Mouse (Mus musculus): ENCODE data around the gene Map4.
A peak's percentile ranks its signal among the peaks of the same experiment; 100 is the strongest.

The Map4 gene

GRCm38 (mm10) chr9:109931257-109932171 is at the start of gene Map4:
Map4 (plus strand) TSS chr9:109931460.
- DNase-seq, result peak; percentile 97 to 99

GRCm38 (mm10) chr9:109886259-109886658 is 45.0 kb upstream of the Map4 start:
- no peak for DNase-seq

- no peak for DNase-seq
Observed at GRCm38 (mm10) chr9:109887321-109887720, 43.9 kb upstream of the Map4 start.

GRCm38 (mm10) chr9:109891501-109891900 is 39.8 kb upstream of the Map4 start:
- peak; percentile 37 to 51 for DNase-seq

GRCm38 (mm10) chr9:109892651-109893250 is 38.5 kb upstream of the Map4 start:
- peak; percentile 85 to 94 for DNase-seq

- DNase-seq, result peak; percentile 74 to 78
Observed at GRCm38 (mm10) chr9:109894413-109895090, 36.7 kb upstream of the Map4 start.

- no peak for DNase-seq
Observed at GRCm38 (mm10) chr9:109895593-109895992, 35.7 kb upstream of the Map4 start.

GRCm38 (mm10) chr9:109896253-109897150 is 34.8 kb upstream of the Map4 start:
- no peak for DNase-seq

GRCm38 (mm10) chr9:109898027-109898426 is 33.2 kb upstream of the Map4 start:
- DNase-seq, result no peak

- no peak for DNase-seq
Observed at GRCm38 (mm10) chr9:109899361-109899760, 31.9 kb upstream of the Map4 start.

GRCm38 (mm10) chr9:109899774-109900173 is 31.5 kb upstream of the Map4 start:
- DNase-seq, result no peak

- DNase-seq, result no peak
Observed at GRCm38 (mm10) chr9:109900604-109901003, 30.7 kb upstream of the Map4 start.

GRCm38 (mm10) chr9:109902246-109902645 is 29.0 kb upstream of the Map4 start:
- no peak for DNase-seq

GRCm38 (mm10) chr9:109902740-109903139 is 28.5 kb upstream of the Map4 start:
- no peak for DNase-seq

GRCm38 (mm10) chr9:109907300-109907699 is 24.0 kb upstream of the Map4 start:
- DNase-seq, result no peak

- DNase-seq, result no peak
Observed at GRCm38 (mm10) chr9:109907774-109908465, 23.3 kb upstream of the Map4 start.

- no peak for DNase-seq
Observed at GRCm38 (mm10) chr9:109909102-109909501, 22.2 kb upstream of the Map4 start.

- no peak for DNase-seq
Observed at GRCm38 (mm10) chr9:109909926-109910325, 21.3 kb upstream of the Map4 start.

- peak; percentile 69 to 70 for DNase-seq
Observed at GRCm38 (mm10) chr9:109911779-109912178, 19.5 kb upstream of the Map4 start.

- DNase-seq, result no peak
Observed at GRCm38 (mm10) chr9:109914269-109914926, 16.9 kb upstream of the Map4 start.

GRCm38 (mm10) chr9:109917931-109918330 is 13.3 kb upstream of the Map4 start:
- peak; percentile 40 to 46 for DNase-seq

All from cerebellum, postnatal 14 days (tissue).